Mouse (Mus musculus) left cerebral cortex, adult 18-20 months (tissue): ENCODE data around the gene Cyp2b9. TPM values are rescaled to one million over a fixed set of nuclear protein-coding genes. Genes with fewer than 3 reads are reported as not detected.
"Not testable (repeated sequence)": the region's sequence is repeated elsewhere in the genome, so short reads cannot be mapped to it uniquely, and the experiment has no call there.

Source experiments
- DNase-seq, 2 experiments: peaks; one replicate each; pipeline ENCODE4 v3.0.0; 2021 to 2022; ENCODE audit warnings: low spot score in 2 of 2, mixed read lengths in 1 of 2
- long read RNA-seq, 2 experiments: library from polyadenylated mRNA; stranded (forward); transcript quantifications; one replicate each; pipeline ENCODE4 v2.0.0; 2021
- total RNA-seq, 2 experiments: library from RNA; stranded (reverse); gene quantifications; 2 replicates each; pipeline ENCODE4 v1.2.3; 2021

Gene Cyp2b9
- not detected for total RNA-seq
- long read RNA-seq, experiment 1: 0 reads
- long read RNA-seq, experiment 2: 0 reads

DNA sequence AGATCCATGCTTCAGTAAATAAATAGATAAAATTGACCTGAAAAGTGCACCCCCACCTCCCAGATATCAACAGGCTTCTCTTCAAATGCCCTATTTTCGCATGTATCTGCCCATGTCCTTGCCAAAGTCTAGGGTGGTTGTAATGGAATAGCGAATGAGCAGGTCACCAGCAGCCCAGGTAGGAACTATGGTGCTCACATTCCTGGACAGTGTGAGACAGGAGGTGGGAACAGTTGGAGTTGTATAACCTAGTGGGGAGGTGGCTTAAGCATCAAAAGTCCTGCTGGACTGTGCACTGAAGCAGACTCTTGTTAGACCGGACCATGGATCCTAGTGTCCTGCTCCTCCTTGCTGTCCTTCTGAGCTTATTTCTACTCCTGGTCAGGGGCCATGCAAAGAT, at the start of gene Cyp2b9:
TSS of gene Cyp2b9 (plus strand) at position 301 of the 400 bp plus-strand sequence.
- not testable (repeated sequence) for DNase-seq

DNA sequence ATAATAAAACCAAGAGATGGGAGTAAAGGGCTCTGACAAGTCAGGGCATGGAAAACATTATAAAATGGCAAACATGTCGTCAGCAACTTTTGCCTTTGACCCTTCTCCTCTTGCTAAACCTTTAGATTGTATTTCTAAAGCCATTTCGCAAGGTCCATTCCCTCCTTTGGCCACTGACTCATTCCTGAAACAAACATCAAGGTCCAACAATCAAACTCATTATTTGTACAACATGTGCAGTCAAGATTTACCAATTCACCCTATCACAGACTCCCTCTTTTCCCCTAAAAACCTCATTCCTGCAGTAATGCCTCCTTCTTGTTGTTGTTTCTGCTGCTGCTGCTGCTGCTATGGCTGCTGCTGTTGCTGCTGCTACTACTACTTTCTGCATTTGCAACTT, 33.6 kb upstream of the Cyp2b9 start:
- not testable (repeated sequence) for DNase-seq

- DNase-seq: not testable (repeated sequence)
These were observed 29.6 kb upstream of the Cyp2b9 start for GRCm38 (mm10) chr7:26143657-26144056.

DNA sequence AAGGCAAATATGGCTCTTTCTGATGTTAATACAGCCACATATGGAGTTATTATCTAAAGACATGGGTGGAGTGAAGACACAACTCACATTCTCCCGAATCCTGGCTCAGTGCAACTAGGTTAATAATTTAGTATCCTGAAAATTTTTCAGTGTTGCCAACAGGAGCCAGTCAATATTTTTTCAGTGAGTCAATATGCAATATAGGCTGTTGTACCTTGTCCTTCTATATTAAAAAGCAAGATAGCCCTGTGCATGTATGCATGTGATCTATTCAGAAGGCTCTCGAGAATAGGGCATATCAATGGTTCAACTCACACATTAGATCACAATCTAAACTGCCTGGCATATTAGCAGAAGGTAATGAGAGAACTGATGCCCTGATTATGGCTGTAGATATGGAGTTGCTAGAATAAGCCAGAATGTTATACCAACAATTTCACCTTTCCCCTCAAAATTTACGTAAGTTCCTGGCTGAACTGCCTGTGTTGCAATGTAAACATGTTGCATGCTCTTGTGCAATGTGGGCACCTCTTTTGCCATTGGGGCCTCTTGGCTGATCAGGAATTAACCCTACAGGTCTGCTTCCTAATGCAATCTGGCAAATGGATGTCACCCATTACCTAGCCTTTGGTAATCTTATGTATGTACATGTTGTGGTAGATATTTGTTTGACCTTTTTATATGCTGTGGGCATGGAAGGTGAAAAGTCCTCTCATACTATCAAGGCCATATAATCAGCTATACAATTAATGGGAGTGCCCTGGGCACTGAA, 4.3 kb upstream of the Cyp2b9 start:
- not testable (repeated sequence) for DNase-seq

DNA sequence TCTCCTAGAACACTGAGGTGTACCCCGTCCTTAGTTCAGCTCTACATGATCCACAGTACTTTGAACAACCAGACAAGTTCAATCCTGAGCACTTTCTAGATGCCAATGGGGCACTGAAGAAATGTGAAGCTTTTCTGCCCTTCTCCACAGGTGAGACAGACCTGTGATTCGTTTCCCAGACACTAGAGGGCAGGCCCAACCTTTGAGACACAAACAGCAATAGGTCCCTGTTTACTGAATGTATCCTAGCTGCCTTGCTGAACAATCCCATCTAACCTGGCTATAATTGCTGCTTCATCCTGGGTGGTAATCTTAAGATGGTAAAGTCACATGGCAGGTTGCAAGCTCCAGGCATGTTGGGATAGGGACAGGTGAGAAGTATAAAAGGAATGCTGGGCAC, 27.9 kb downstream of the Cyp2b9 start:
- no peak for DNase-seq

DNA sequence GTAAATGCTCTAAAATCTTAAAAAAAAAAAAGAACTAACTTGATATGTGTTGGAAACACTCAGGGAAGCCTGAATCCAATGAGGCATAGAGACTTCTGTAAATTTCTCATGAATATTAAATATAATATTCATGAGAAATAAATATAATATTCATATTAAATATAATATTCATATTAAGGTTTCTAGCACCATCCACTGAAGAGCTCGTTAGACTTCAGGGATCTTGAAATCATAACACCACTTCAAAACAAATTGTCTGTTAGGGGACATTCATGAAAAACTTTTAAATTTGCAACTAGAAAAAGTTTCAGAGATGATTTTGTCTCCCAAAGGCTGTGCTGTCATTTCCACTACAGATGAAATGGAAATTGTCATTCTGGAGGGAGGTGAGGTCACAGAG, 86.8 kb downstream of the Cyp2b9 start, which contains the start of gene Vmn1r184:
TSS of gene Vmn1r184 (plus strand) at position 301 of the 400 bp plus-strand sequence.
- DNase-seq: not testable (repeated sequence)

Other genes starting within 250 kb of the Cyp2b9 start
- not detected for gene Cyp2b13, start 111.9 kb upstream of the Cyp2b9 start, total RNA-seq
- gene Vmn1r184, start 86.9 kb downstream of the Cyp2b9 start, total RNA-seq: not detected
- gene Cyp2a4, start 133.8 kb downstream of the Cyp2b9 start, total RNA-seq: not detected
- gene Nlrp9c, start 230.3 kb downstream of the Cyp2b9 start, total RNA-seq: not detected